Mouse (Mus musculus) ES-E14 (cell line): ENCODE results near the gene Gm13290.
"Not testable (repeated sequence)": the region's sequence is repeated elsewhere in the genome, so short reads cannot be mapped to it uniquely, and the experiment has no call there.

ENCODE experiments used
- ZC3H11A ChIP-seq: IDR thresholded peaks from 2 replicates; pipeline ENCODE4 v1.6.1; 2012; ENCODE audit warnings: low read depth, mild to moderate bottlenecking, inconsistent platforms, low read length, borderline replicate concordance
- ZNF384 ChIP-seq: IDR thresholded peaks from 2 replicates; pipeline ENCODE4 v1.6.1; 2012; ENCODE audit warnings: low read depth, low read length, inconsistent platforms

GRCm38 (mm10) chr4:88759610-88760268 is 13.9 kb upstream of the Gm13290 start, which contains the start of gene Gm13283:
- not testable (repeated sequence) for TF ChIP-seq ZNF384, ZC3H11A
